Mouse (Mus musculus) E14TG2a.4 (cell line): ENCODE results near the gene Slc44a3.

Source experiments
- CTCF ChIP-seq: conservative IDR thresholded peaks from 2 replicates; pipeline ENCODE4 v1.5.1; 2014; ENCODE audit warnings: low read length
- NANOG ChIP-seq: IDR thresholded peaks from 2 replicates; pipeline ENCODE4 v1.6.1; 2014; ENCODE audit warnings: borderline replicate concordance, low read length, mixed read lengths
- POU5F1 ChIP-seq: IDR thresholded peaks from 2 replicates; pipeline ENCODE4 v1.6.1; 2014; ENCODE audit warnings: low read length, borderline replicate concordance

GRCm38 (mm10) chr3:121489462-121490118 is 42.6 kb downstream of the Slc44a3 start:
- TF ChIP-seq CTCF (no peak), NANOG (no peak), POU5F1 (no peak)
